Mouse (Mus musculus) urinary bladder, postnatal 0 days (tissue): Measurements from ENCODE around the gene Pja2. TPM values are rescaled to one million over a fixed set of nuclear protein-coding genes. Genes with fewer than 3 reads are reported as not detected.

Source experiments
- microRNA-seq: library from miRNA; unstranded; fragments of <30 nt; microRNA quantifications from one replicate; pipeline ENCODE4, GENCODE M21; 2016
- polyA plus RNA-seq: library from polyadenylated mRNA; unstranded; fragments of >200 nt; fragmentation: Nextera tagmentation; extraction: Ambion mirVana; gene quantifications from 2 replicates; pipeline ENCODE4 v1.2.1, GENCODE M21; 2015

Gene Pja2
- 95.0 and 113 TPM in 2 replicates for polyA plus RNA-seq

GRCm38 (mm10) chr17:64331898-64332769, at the start of gene Pja2:
Gene Pja2 (minus strand): TSS chr17:64331916.

Small RNA genes lying within 50 kb of the gene (microRNA-seq; reads per million reads assigned to microRNA genes)
- not detected for gene Gm24194
